Mouse (Mus musculus): ENCODE data around the gene R3hdm2.

DNA sequence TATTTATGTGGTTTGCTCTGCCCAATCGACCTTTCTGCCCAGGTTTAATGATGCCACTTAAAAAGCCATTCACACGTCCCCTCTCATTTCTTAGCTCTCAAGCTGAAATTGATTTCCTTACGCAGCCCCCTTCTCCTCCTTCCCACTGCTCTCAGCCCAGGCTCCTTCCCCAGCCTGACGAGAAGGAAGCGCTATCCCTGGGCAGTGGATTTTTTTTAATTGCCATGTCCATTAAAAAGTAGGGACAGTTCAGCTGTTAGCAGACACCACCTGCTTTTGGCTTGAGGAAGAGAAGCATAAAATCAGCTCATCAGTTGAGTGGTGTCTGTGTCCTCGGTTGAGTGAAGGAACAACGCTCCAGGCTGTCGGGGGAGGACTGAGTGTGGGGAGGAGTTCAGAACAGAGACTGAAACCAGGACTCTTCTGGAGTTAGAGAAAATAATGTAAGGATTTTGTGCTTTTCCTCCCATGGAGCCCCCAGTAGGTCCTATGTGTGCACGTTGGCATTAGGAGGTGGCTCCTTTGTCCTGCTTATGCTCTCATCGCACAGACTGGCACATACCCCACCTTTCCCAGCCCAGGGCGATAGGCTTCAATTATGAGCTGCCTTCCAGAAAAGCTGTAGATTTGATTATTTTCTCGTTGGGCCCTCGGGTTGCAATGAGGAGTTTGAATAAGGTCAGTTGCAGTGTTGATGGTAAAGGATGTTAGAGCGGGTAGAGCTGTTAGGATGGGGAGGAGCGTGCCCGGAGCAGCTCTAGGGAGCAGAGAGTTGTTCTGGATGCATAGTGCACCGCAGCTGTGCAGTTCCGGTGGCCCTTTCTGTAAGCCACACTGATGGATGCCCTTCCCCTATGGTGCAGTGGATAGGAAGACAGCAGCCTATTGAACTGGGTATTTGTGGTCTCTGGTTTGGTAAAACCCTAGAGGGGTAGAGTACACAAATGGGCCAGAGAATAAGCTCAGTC is 110.3 kb downstream of the R3hdm2 start:
- TF ChIP-seq CTCF (conservative IDR thresholded peaks at IDR 0.05; ENCODE audit: low read length) = no peak
- TF ChIP-seq NANOG (IDR thresholded peaks at IDR 0.05; ENCODE audit: borderline replicate concordance, low read length) = no peak
